Mouse (Mus musculus) heart, embryonic 15.5 days (tissue): ENCODE data around the gene Lctl. TPM values are rescaled to one million over a fixed set of nuclear protein-coding genes. Genes with fewer than 3 reads are reported as not detected.
A peak's percentile ranks its signal among the peaks of the same experiment; 100 is the strongest.

Experiments used
- ATAC-seq: fragments of 200-750 bp; cut with Nextera tagmentation; replicated peaks from 2 replicates; pipeline ENCODE4 v1.8.0; 2017; ENCODE audit warnings: low read depth, moderate TSS enrichment; ENCODE audit not compliant: insufficient number of reproducible peaks, insufficient read depth, low FRiP score
- H3K27ac ChIP-seq: fragments of 300-500 bp; sonication (generic); 2 replicates; pipeline ENCODE4 v1.5.1; 2015; ENCODE audit warnings: mild to moderate bottlenecking, inconsistent platforms
- H3K27me3 ChIP-seq: fragments of 300-500 bp; sonication (generic); 2 replicates; pipeline ENCODE4 v1.6.1; 2015; ENCODE audit warnings: inconsistent platforms
- H3K36me3 ChIP-seq: fragments of 300-500 bp; sonication (generic); 2 replicates; pipeline ENCODE4 v1.6.1; 2015; ENCODE audit warnings: mild to moderate bottlenecking, inconsistent platforms
- H3K4me1 ChIP-seq: fragments of 300-500 bp; sonication (generic); replicated peaks from 2 replicates; pipeline ENCODE4 v1.6.1; 2015; ENCODE audit warnings: inconsistent platforms
- H3K4me2 ChIP-seq: fragments of 300-500 bp; sonication (generic); 2 replicates; pipeline ENCODE4 v1.6.1; 2015; ENCODE audit warnings: inconsistent platforms, mild to moderate bottlenecking, moderate library complexity
- H3K4me3 ChIP-seq: fragments of 300-500 bp; sonication (generic); 2 replicates; pipeline ENCODE4 v1.5.1; 2015; ENCODE audit warnings: mild to moderate bottlenecking, inconsistent platforms
- H3K9ac ChIP-seq: fragments of 300-500 bp; sonication (generic); 2 replicates; pipeline ENCODE4 v1.6.1; 2015; ENCODE audit warnings: mild to moderate bottlenecking, inconsistent platforms
- H3K9me3 ChIP-seq: fragments of 300-500 bp; sonication (generic); replicated peaks from 2 replicates; pipeline ENCODE4 v1.6.1; 2016; ENCODE audit warnings: inconsistent platforms
- WGBS: fragments of 180-500 bp; shearing (Covaris S2); methylation state at CpG from one replicate; pipeline ENCODE4 v1.1.7; 2015; ENCODE audit warnings: mixed read lengths; 5-methylcytosine and 5-hydroxymethylcytosine counted together
- polyA plus RNA-seq: library from polyadenylated mRNA; unstranded; fragments of >200 nt; fragmentation: Nextera tagmentation; extraction: Ambion mirVana; gene quantifications from 2 replicates; pipeline ENCODE4 v1.2.1, GENCODE M21; 2015

The Lctl gene
- 0.13 TPM in 1 of 2 replicates, not detected in the other for polyA plus RNA-seq

- 48% methylated on average over 3 of the region's 3 CpGs for WGBS
- Histone ChIP-seq H3K27ac (no peak within 1 kb of the TSS; the same call in 1 of the 2 replicates), H3K4me1 (peaks cover 29% of the 10 kb centered on the region), H3K27me3 (no peaks in the 10 kb centered on the region), H3K9ac (no peak within 1 kb of the TSS), H3K4me2 (no peak within 1 kb of the TSS), H3K36me3 (no peaks in the 10 kb centered on the region), H3K4me3 (no peak within 1 kb of the TSS), H3K9me3 (no peaks in the 10 kb centered on the region)
- ATAC-seq: no peak
These were observed at the start of gene Lctl for GRCm38 (mm10) chr9:64116876-64117275. TSS of gene Lctl (plus strand) at chr9:64117147.

GRCm38 (mm10) chr9:64067787-64068186 lies 49.2 kb upstream of the Lctl start:
- Histone ChIP-seq H3K27me3 (no peaks in the 10 kb centered on the region), H3K27ac (peak overlapping the region; percentile 94), H3K9me3 (no peaks in the 10 kb centered on the region), H3K9ac (no peak overlapping the region), H3K36me3 (no peaks in the 10 kb centered on the region), H3K4me2 (no peak overlapping the region), H3K4me1 (peaks cover 44% of the 10 kb centered on the region), H3K4me3 (no peak overlapping the region)
- WGBS: 78% methylated on average over 5 of the region's 5 CpGs
- no peak for ATAC-seq

- Histone ChIP-seq H3K9me3 (no peaks in the 10 kb centered on the region), H3K4me2 (no peak overlapping the region), H3K27ac (peak overlapping the region; percentile 94), H3K4me1 (peaks cover 44% of the 10 kb centered on the region), H3K9ac (no peak overlapping the region), H3K27me3 (no peaks in the 10 kb centered on the region), H3K36me3 (no peaks in the 10 kb centered on the region), H3K4me3 (no peak overlapping the region)
- 100% methylated on average over 1 of the region's 1 CpGs for WGBS
- no peak for ATAC-seq
These were observed 48.4 kb upstream of the Lctl start for GRCm38 (mm10) chr9:64068571-64068970.

- ATAC-seq: no peak
- Histone ChIP-seq H3K4me2 (no peak overlapping the region), H3K36me3 (no peaks in the 10 kb centered on the region), H3K9me3 (no peaks in the 10 kb centered on the region), H3K4me3 (no peak overlapping the region), H3K9ac (no peak overlapping the region), H3K4me1 (peaks cover 44% of the 10 kb centered on the region), H3K27me3 (no peaks in the 10 kb centered on the region), H3K27ac (peak overlapping the region; percentile 56)
- WGBS: 66% methylated on average over 5 of the region's 5 CpGs
These were observed 47.8 kb upstream of the Lctl start for GRCm38 (mm10) chr9:64069131-64069530.

GRCm38 (mm10) chr9:64070674-64071073 lies 46.3 kb upstream of the Lctl start:
- no peaks in the 10 kb centered on the region for H3K36me3 ChIP-seq
- H3K4me2 ChIP-seq: no peak overlapping the region
- peaks cover 40% of the 10 kb centered on the region for H3K4me1 ChIP-seq
- no peak for ATAC-seq
- no peak overlapping the region for H3K4me3 ChIP-seq
- 76% methylated on average over 5 of the region's 5 CpGs for WGBS
- no peak overlapping the region for H3K9ac ChIP-seq
- no peak overlapping the region for H3K27ac ChIP-seq
- H3K9me3 ChIP-seq: no peaks in the 10 kb centered on the region
- no peaks in the 10 kb centered on the region for H3K27me3 ChIP-seq

GRCm38 (mm10) chr9:64074831-64075230 lies 42.1 kb upstream of the Lctl start:
- Histone ChIP-seq H3K4me2 (no peak overlapping the region), H3K4me3 (no peak overlapping the region), H3K9me3 (no peaks in the 10 kb centered on the region), H3K27ac (no peak overlapping the region), H3K27me3 (no peaks in the 10 kb centered on the region), H3K36me3 (no peaks in the 10 kb centered on the region), H3K4me1 (peaks cover 22% of the 10 kb centered on the region), H3K9ac (no peak overlapping the region)
- 68% methylated on average over 8 of the region's 8 CpGs for WGBS
- no peak for ATAC-seq

- no peaks in the 10 kb centered on the region for H3K9me3 ChIP-seq
- no peak for ATAC-seq
- peaks cover 26% of the 10 kb centered on the region for H3K4me1 ChIP-seq
- no peak overlapping the region for H3K4me3 ChIP-seq
- 62% methylated on average over 2 of the region's 2 CpGs for WGBS
- no peak overlapping the region for H3K9ac ChIP-seq
- no peak overlapping the region for H3K27ac ChIP-seq
- no peaks in the 10 kb centered on the region for H3K27me3 ChIP-seq
- no peak overlapping the region for H3K4me2 ChIP-seq
- no peaks in the 10 kb centered on the region for H3K36me3 ChIP-seq
These were observed 40.5 kb upstream of the Lctl start for GRCm38 (mm10) chr9:64076412-64076811.

- Histone ChIP-seq H3K4me1 (peaks cover 23% of the 10 kb centered on the region), H3K4me2 (no peak overlapping the region), H3K27ac (peak overlapping the region; percentile 64), H3K36me3 (no peaks in the 10 kb centered on the region), H3K9ac (peak overlapping the region; percentile 38), H3K4me3 (no peak overlapping the region), H3K9me3 (no peaks in the 10 kb centered on the region), H3K27me3 (no peaks in the 10 kb centered on the region)
- WGBS: 15% methylated on average over 7 of the region's 7 CpGs
- peak; percentile 73 for ATAC-seq
These were observed 38.6 kb upstream of the Lctl start for GRCm38 (mm10) chr9:64078386-64078792.

GRCm38 (mm10) chr9:64079922-64080321 lies 37.0 kb upstream of the Lctl start:
- Histone ChIP-seq H3K27ac (no peak overlapping the region), H3K4me2 (no peak overlapping the region), H3K4me1 (peaks cover 39% of the 10 kb centered on the region), H3K36me3 (no peaks in the 10 kb centered on the region), H3K4me3 (no peak overlapping the region), H3K9ac (no peak overlapping the region), H3K27me3 (no peaks in the 10 kb centered on the region), H3K9me3 (no peaks in the 10 kb centered on the region)
- 84% methylated on average over 6 of the region's 6 CpGs for WGBS
- no peak for ATAC-seq

- WGBS: 29% methylated on average over 7 of the region's 7 CpGs
- ATAC-seq: no peak
- no peaks in the 10 kb centered on the region for H3K36me3 ChIP-seq
- peaks cover 53% of the 10 kb centered on the region for H3K4me1 ChIP-seq
- H3K9me3 ChIP-seq: no peaks in the 10 kb centered on the region
- peak overlapping the region; percentile 92 for H3K27ac ChIP-seq
- peak overlapping the region; percentile 88 for H3K4me2 ChIP-seq
- H3K4me3 ChIP-seq: peak overlapping the region; percentile 49
- H3K27me3 ChIP-seq: no peaks in the 10 kb centered on the region
- peak overlapping the region; percentile 62 for H3K9ac ChIP-seq
These were observed 32.7 kb upstream of the Lctl start for GRCm38 (mm10) chr9:64084231-64084630.

GRCm38 (mm10) chr9:64084661-64085399 lies 32.1 kb upstream of the Lctl start:
- Histone ChIP-seq H3K36me3 (no peaks in the 10 kb centered on the region), H3K9ac (peak overlapping the region; percentile 62), H3K27me3 (no peaks in the 10 kb centered on the region), H3K27ac (peak overlapping the region; percentile 92), H3K4me1 (peaks cover 57% of the 10 kb centered on the region), H3K4me3 (peak overlapping the region; percentile 49), H3K4me2 (peak overlapping the region; percentile 88), H3K9me3 (no peaks in the 10 kb centered on the region)
- 2% methylated on average over 48 of the region's 49 CpGs for WGBS
- ATAC-seq: peak; percentile 55

- no peaks in the 10 kb centered on the region for H3K36me3 ChIP-seq
- no peak for ATAC-seq
- peaks cover 57% of the 10 kb centered on the region for H3K4me1 ChIP-seq
- no peak overlapping the region for H3K4me2 ChIP-seq
- 66% methylated on average over 2 of the region's 2 CpGs for WGBS
- peak overlapping the region; percentile 53 for H3K27ac ChIP-seq
- H3K4me3 ChIP-seq: no peak overlapping the region
- H3K27me3 ChIP-seq: no peaks in the 10 kb centered on the region
- no peak overlapping the region for H3K9ac ChIP-seq
- H3K9me3 ChIP-seq: no peaks in the 10 kb centered on the region
These were observed 31.0 kb upstream of the Lctl start for GRCm38 (mm10) chr9:64085976-64086375.
